Mouse (Mus musculus) bone marrow, adult 2 months (tissue): ENCODE measurements at regions not wholly inside any gene's neighbourhood (a gene's known extent, or its start where the extent isn't known, plus 50 kb on each side); places are given as distances from the start of the nearest gene placed in this dataset.

Experiments used
- CTCF ChIP-seq: fragments of 200-500 bp; IDR thresholded peaks from 2 replicates; pipeline ENCODE4 v1.5.1; 2011; ENCODE audit warnings: low read length, control low read depth; ENCODE audit not compliant: control insufficient read depth, insufficient read depth
- POLR2A ChIP-seq: fragments of 200-500 bp; IDR thresholded peaks from 2 replicates; pipeline ENCODE4 v1.6.1; 2011; ENCODE audit warnings: low read depth, mild to moderate bottlenecking, control low read depth, low read length, borderline replicate concordance; ENCODE audit not compliant: control insufficient read depth

DNA sequence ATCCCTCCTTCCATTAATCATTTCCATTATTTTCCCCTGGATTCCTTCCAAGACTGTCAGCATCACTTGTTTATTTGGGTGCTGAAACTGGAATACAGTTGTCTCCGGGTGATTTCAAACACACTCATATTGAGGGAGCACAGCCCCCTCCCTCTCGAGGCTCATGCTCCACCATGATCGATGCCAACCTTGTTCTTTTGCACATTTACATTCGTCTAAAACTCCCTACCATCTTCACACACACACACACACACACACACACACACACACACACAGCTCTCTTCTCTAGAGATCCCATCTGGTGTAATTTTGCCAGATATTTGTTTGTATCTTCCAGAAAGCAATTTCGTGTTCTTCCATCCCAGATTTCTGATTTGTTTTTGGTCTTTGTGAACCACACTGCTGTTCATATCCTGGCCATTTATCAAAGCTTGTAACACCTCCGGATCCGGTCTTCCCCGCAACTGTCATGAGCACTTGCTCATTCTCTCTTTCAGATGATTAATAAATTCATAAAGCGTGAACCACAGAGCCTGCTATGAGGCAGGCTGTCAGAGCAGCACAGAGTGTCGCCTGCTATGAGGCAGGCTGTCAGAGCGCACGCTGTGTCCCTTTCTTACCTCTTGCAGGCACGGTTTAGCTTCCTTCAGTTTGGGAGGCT, 122.4 kb upstream of the Arid2 start:
- TF ChIP-seq CTCF (no peak), POLR2A (no peak)
